Mouse (Mus musculus) lung, postnatal 25 days (tissue): Measurements from ENCODE around the gene Flot2.

Experiments
- DNase-seq: peaks from one replicate; pipeline ENCODE4 v3.0.0; 2022; ENCODE audit warnings: low spot score

Flot2 gene

GRCm38 (mm10) chr11:78062563-78062962 is 24.8 kb downstream of the Flot2 start:
- no peak for DNase-seq

GRCm38 (mm10) chr11:78065906-78066305 is 28.2 kb downstream of the Flot2 start:
- DNase-seq: no peak

GRCm38 (mm10) chr11:78066641-78067040 is 28.9 kb downstream of the Flot2 start:
- DNase-seq: no peak

- no peak for DNase-seq
These were observed 29.8 kb downstream of the Flot2 start for GRCm38 (mm10) chr11:78067566-78067965.

GRCm38 (mm10) chr11:78069130-78069529 is 31.4 kb downstream of the Flot2 start:
- no peak for DNase-seq

- no peak for DNase-seq
These were observed 31.9 kb downstream of the Flot2 start for GRCm38 (mm10) chr11:78069646-78070045.

- no peak for DNase-seq
These were observed 34.2 kb downstream of the Flot2 start for GRCm38 (mm10) chr11:78071938-78072337.

GRCm38 (mm10) chr11:78072425-78073130 is 34.8 kb downstream of the Flot2 start:
- DNase-seq: no peak

GRCm38 (mm10) chr11:78073577-78074276 is 36.0 kb downstream of the Flot2 start:
- DNase-seq: no peak

GRCm38 (mm10) chr11:78074277-78074652 is 36.5 kb downstream of the Flot2 start:
- DNase-seq: no peak

GRCm38 (mm10) chr11:78074666-78075065 is 36.9 kb downstream of the Flot2 start:
- no peak for DNase-seq

- DNase-seq: peak; percentile 80
These were observed 42.5 kb downstream of the Flot2 start, which contains the start of gene Eral1 for GRCm38 (mm10) chr11:78079961-78080921. TSS of gene Eral1 (minus strand) at chr11:78080383.

GRCm38 (mm10) chr11:78083595-78083994 is 45.9 kb downstream of the Flot2 start:
- DNase-seq: no peak

GRCm38 (mm10) chr11:78086925-78087479 is 49.3 kb downstream of the Flot2 start:
- no peak for DNase-seq

GRCm38 (mm10) chr11:78087756-78088281 is 50.1 kb downstream of the Flot2 start:
- no peak for DNase-seq

- DNase-seq: no peak
These were observed 56.4 kb downstream of the Flot2 start for GRCm38 (mm10) chr11:78094137-78094503.

- peak; percentile 95 for DNase-seq
These were observed 56.9 kb downstream of the Flot2 start, which contains the start of gene Fam222b for GRCm38 (mm10) chr11:78094504-78095143. TSS of gene Fam222b (plus strand) at chr11:78094660.

GRCm38 (mm10) chr11:78095144-78095516 is 57.4 kb downstream of the Flot2 start:
- no peak for DNase-seq

GRCm38 (mm10) chr11:78097077-78097476 is 59.3 kb downstream of the Flot2 start:
- no peak for DNase-seq

- no peak for DNase-seq
These were observed 63.0 kb downstream of the Flot2 start for GRCm38 (mm10) chr11:78100746-78101145.

GRCm38 (mm10) chr11:78102142-78102541 is 64.4 kb downstream of the Flot2 start:
- no peak for DNase-seq
